Mouse (Mus musculus) limb, embryonic 14.5 days (tissue): ENCODE measurements around the gene Galk1. TPM values are rescaled to one million over a fixed set of nuclear protein-coding genes. Genes with fewer than 3 reads are reported as not detected.

ENCODE experiments used
- ATAC-seq: fragments of 200-750 bp; cut with Nextera tagmentation; 2 replicates; pipeline ENCODE4 v1.8.0; 2017; ENCODE audit warnings: low read depth, moderate number of reproducible peaks, moderate TSS enrichment; ENCODE audit not compliant: low FRiP score
- DNase-seq: peaks from one replicate; pipeline ENCODE4 v3.0.0-alpha.2; 2015; ENCODE audit warnings: low spot score
- H3K27ac ChIP-seq: fragments of 300-500 bp; sonication (generic); replicated peaks from 2 replicates; pipeline ENCODE4 v1.5.1; 2014; ENCODE audit warnings: low read depth, mild to moderate bottlenecking, low read length, moderate library complexity, mixed read lengths
- H3K27me3 ChIP-seq: fragments of 300-500 bp; sonication (generic); 2 replicates; pipeline ENCODE4 v1.6.1; 2014; ENCODE audit warnings: low read length, mixed read lengths; ENCODE audit not compliant: control insufficient read depth, insufficient read depth
- H3K36me3 ChIP-seq: fragments of 300-500 bp; sonication (generic); 2 replicates; pipeline ENCODE4 v1.6.1; 2014; ENCODE audit warnings: mild to moderate bottlenecking, low read length, moderate library complexity, mixed read lengths; ENCODE audit not compliant: control insufficient read depth, insufficient read depth
- H3K4me1 ChIP-seq: fragments of 300-500 bp; sonication (generic); 2 replicates; pipeline ENCODE4 v1.6.1; 2014; ENCODE audit warnings: antibody characterized with exemption, low read length, mixed read lengths; ENCODE audit not compliant: control insufficient read depth, insufficient read depth
- H3K4me2 ChIP-seq: fragments of 300-500 bp; sonication (generic); replicated peaks from 2 replicates; pipeline ENCODE4 v1.6.1; 2014; ENCODE audit warnings: low read depth, mild to moderate bottlenecking, low read length, moderate library complexity; ENCODE audit not compliant: severe bottlenecking
- H3K4me3 ChIP-seq: fragments of 300-500 bp; sonication (generic); replicated peaks from 2 replicates; pipeline ENCODE4 v1.5.1; 2014; ENCODE audit warnings: low read length
- H3K9ac ChIP-seq: fragments of 300-500 bp; sonication (generic); 2 replicates; pipeline ENCODE4 v1.6.1; 2014; ENCODE audit warnings: mild to moderate bottlenecking, low read depth, low read length, moderate library complexity; ENCODE audit not compliant: severe bottlenecking
- H3K9me3 ChIP-seq: fragments of 300-500 bp; sonication (generic); 2 replicates; pipeline ENCODE4 v1.6.1; 2016; ENCODE audit warnings: low read length; ENCODE audit not compliant: control insufficient read depth
- POLR2A ChIP-seq: fragments of 200-500 bp; IDR thresholded peaks from 2 replicates; pipeline ENCODE4 v1.8.0; 2012; ENCODE audit warnings: inconsistent platforms, mild to moderate bottlenecking, moderate library complexity, borderline replicate concordance; ENCODE audit not compliant: insufficient read depth, insufficient read length; ENCODE audit errors: extremely low read depth
- WGBS: fragments of 180-500 bp; shearing (Covaris S2); extraction: QIAGEN DNeasy Blood & Tissue Kit; methylation state at CpG from one replicate; pipeline ENCODE4 v1.1.7; 2014; 5-methylcytosine and 5-hydroxymethylcytosine counted together
- polyA plus RNA-seq, 2 experiments: library from polyadenylated mRNA; depleted of rRNA in 1 of 2; stranded (reverse) in 1 of 2; unstranded in 1 of 2; fragments of >200 nt; fragmentation: Nextera tagmentation in 1 of 2; extraction: Ambion mirVana in 1 of 2; gene quantifications; 2 replicates each; pipeline versions ENCODE4 v1.2.1 to v1.2.3; 2012 to 2014

Galk1 gene
- polyA plus RNA-seq, 2 experiments = 115 to 164 TPM

- Histone ChIP-seq H3K4me2 (peak overlapping the region; percentile 69), H3K4me1 (peaks cover 8% of the 10 kb centered on the region; the same call in 1 of the 2 replicates), H3K4me3 (peak overlapping the region; percentile 38), H3K36me3 (peaks cover 21% of the 10 kb centered on the region), H3K9me3 (no peaks in the 10 kb centered on the region; the same call in 1 of the 2 replicates), H3K9ac (peak overlapping the region; percentile 62), H3K27ac (peak overlapping the region; percentile 45), H3K27me3 (no peaks in the 10 kb centered on the region)
- 45% methylated on average over 8 of the region's 8 CpGs for WGBS
- DNase-seq (no peak), ATAC-seq (no peak)
- TF ChIP-seq POLR2A = no peak
Measured at GRCm38 (mm10) chr11:116004186-116004823, 8.2 kb downstream of the Galk1 start.

- Histone ChIP-seq H3K9ac (no peak overlapping the region), H3K36me3 (peaks cover 11% of the 10 kb centered on the region; the same call in 1 of the 2 replicates), H3K9me3 (no peaks in the 10 kb centered on the region; the same call in 1 of the 2 replicates), H3K4me1 (peaks cover 8% of the 10 kb centered on the region; the same call in 1 of the 2 replicates), H3K4me3 (no peak overlapping the region), H3K27me3 (no peaks in the 10 kb centered on the region), H3K4me2 (no peak overlapping the region), H3K27ac (no peak overlapping the region)
- no peak for TF ChIP-seq POLR2A
- ATAC-seq (no peak), DNase-seq (no peak)
- WGBS = 83% methylated on average over 3 of the region's 3 CpGs
Measured at GRCm38 (mm10) chr11:116002894-116003293, 9.6 kb downstream of the Galk1 start.

GRCm38 (mm10) chr11:116001725-116002124 is 10.8 kb downstream of the Galk1 start:
- Histone ChIP-seq H3K9ac (no peak overlapping the region), H3K4me1 (peaks cover 8% of the 10 kb centered on the region; the same call in 1 of the 2 replicates), H3K27me3 (no peaks in the 10 kb centered on the region), H3K36me3 (no peaks in the 10 kb centered on the region; the same call in 1 of the 2 replicates), H3K9me3 (no peaks in the 10 kb centered on the region; the same call in 1 of the 2 replicates), H3K4me2 (no peak overlapping the region), H3K27ac (no peak overlapping the region), H3K4me3 (no peak overlapping the region)
- 65% methylated on average over 6 of the region's 6 CpGs for WGBS
- TF ChIP-seq POLR2A = no peak
- DNase-seq = no peak
- no peak for ATAC-seq

- Histone ChIP-seq H3K27me3 (no peaks in the 10 kb centered on the region), H3K9me3 (no peaks in the 10 kb centered on the region; the same call in 1 of the 2 replicates), H3K4me3 (no peak overlapping the region), H3K36me3 (no peaks in the 10 kb centered on the region), H3K4me1 (peaks cover 6% of the 10 kb centered on the region; the same call in 1 of the 2 replicates), H3K4me2 (no peak overlapping the region), H3K9ac (no peak overlapping the region), H3K27ac (no peak overlapping the region)
- ATAC-seq (no peak), DNase-seq (no peak)
- no peak for TF ChIP-seq POLR2A
- 53% methylated on average over 10 of the region's 10 CpGs for WGBS
Measured at GRCm38 (mm10) chr11:116000607-116001006, 11.9 kb downstream of the Galk1 start.

GRCm38 (mm10) chr11:115999538-116000143 is 12.9 kb downstream of the Galk1 start:
- WGBS = 14% methylated on average over 14 of the region's 14 CpGs
- no peak overlapping the region for H3K9ac ChIP-seq
- no peaks in the 10 kb centered on the region for H3K27me3 ChIP-seq
- H3K4me2 ChIP-seq = no peak overlapping the region
- no peaks in the 10 kb centered on the region for H3K4me1 ChIP-seq
- H3K27ac ChIP-seq = no peak overlapping the region
- TF ChIP-seq POLR2A = no peak
- H3K9me3 ChIP-seq = no peaks in the 10 kb centered on the region; the same call in 1 of the 2 replicates
- DNase-seq (peak; percentile 72), ATAC-seq (peak; percentile 27; the same call in 1 of the 2 replicates)
- H3K36me3 ChIP-seq = no peaks in the 10 kb centered on the region
- no peak overlapping the region for H3K4me3 ChIP-seq
